Mouse (Mus musculus) cerebellum, adult 2 months (tissue): ENCODE results near the gene Traf1.

Source experiments
- CTCF ChIP-seq: fragments of 200-500 bp; IDR thresholded peaks from 2 replicates; pipeline ENCODE4 v1.5.1; 2011; ENCODE audit warnings: low read depth, mild to moderate bottlenecking, control low read depth, low read length, moderate library complexity, borderline replicate concordance; ENCODE audit not compliant: insufficient read depth
- POLR2A ChIP-seq: fragments of 200-500 bp; IDR thresholded peaks from 2 replicates; pipeline ENCODE4 v1.6.1; 2011; ENCODE audit warnings: low read length, control low read depth, borderline replicate concordance; ENCODE audit not compliant: insufficient read depth

GRCm38 (mm10) chr2:34897820-34898219 lies 63.8 kb downstream of the Traf1 start:
- TF ChIP-seq CTCF (peak; percentile 52; the same call in 1 of the 2 replicates), POLR2A (no peak)
